Mouse (Mus musculus) spleen, adult 2 months (tissue): ENCODE measurements around the gene Lrfn3. TPM values are rescaled to one million over a fixed set of nuclear protein-coding genes. Genes with fewer than 3 reads are reported as not detected.

Experiments
- DNase-seq, 2 experiments: peaks; one replicate each; pipeline versions ENCODE4 v3.0.0 to v3.0.0-alpha.2; 2012 to 2021; ENCODE audit warnings: low spot score in 2 of 2, low read depth in 1 of 2
- H3K27ac ChIP-seq: fragments of 200-500 bp; 2 replicates; pipeline ENCODE4 v1.5.1; 2012; ENCODE audit warnings: low read length, inconsistent platforms; ENCODE audit not compliant: insufficient read depth
- H3K27me3 ChIP-seq: fragments of 200-500 bp; 2 replicates; pipeline ENCODE4 v1.6.1; 2012; ENCODE audit warnings: mild to moderate bottlenecking, moderate library complexity, low read length, inconsistent platforms; ENCODE audit not compliant: control insufficient read depth, insufficient read depth
- H3K36me3 ChIP-seq: fragments of 200-500 bp; 2 replicates; pipeline ENCODE4 v1.6.1; 2012; ENCODE audit warnings: mild to moderate bottlenecking, low read length, inconsistent platforms; ENCODE audit not compliant: control insufficient read depth, insufficient read depth
- H3K4me1 ChIP-seq: fragments of 200-500 bp; 2 replicates; pipeline ENCODE4 v1.6.1; 2011; ENCODE audit warnings: inconsistent platforms; ENCODE audit not compliant: control insufficient read depth, insufficient read depth, insufficient read length
- H3K4me3 ChIP-seq: fragments of 200-500 bp; 2 replicates; pipeline ENCODE4 v1.5.1; 2011; ENCODE audit warnings: mild to moderate bottlenecking, inconsistent platforms; ENCODE audit not compliant: insufficient read depth, insufficient read length; ENCODE audit errors: extremely low read depth
- CTCF ChIP-seq: fragments of 200-500 bp; IDR thresholded peaks from 2 replicates; pipeline ENCODE4 v1.5.1; 2011; ENCODE audit warnings: mild to moderate bottlenecking, inconsistent platforms; ENCODE audit not compliant: insufficient read depth, insufficient read length, insufficient replicate concordance; ENCODE audit errors: extremely low read depth
- POLR2A ChIP-seq: fragments of 200-500 bp; IDR thresholded peaks from 2 replicates; pipeline ENCODE4 v1.6.1; 2011; ENCODE audit warnings: low read depth, low read length, inconsistent platforms
- WGBS: fragments of 180-500 bp; shearing (Covaris S2); methylation state at CpG from one replicate; pipeline ENCODE4 v1.1.7; 2018; 5-methylcytosine and 5-hydroxymethylcytosine counted together
- polyA plus RNA-seq: library from polyadenylated mRNA; depleted of rRNA; stranded (reverse); fragments of >200 nt; gene quantifications from 2 replicates; pipeline ENCODE4 v1.2.3, GENCODE M21; 2012; rRNA removed

Gene Lrfn3
- 2.7 and 3.2 TPM in 2 replicates for polyA plus RNA-seq

- Histone ChIP-seq H3K4me3 (no peak within 1 kb of the TSS; the same call in 1 of the 2 replicates), H3K27me3 (peaks cover 7% of the 10 kb centered on the region), H3K27ac (no peak within 1 kb of the TSS; the same call in 1 of the 2 replicates), H3K36me3 (no peaks in the 10 kb centered on the region), H3K4me1 (no peaks in the 10 kb centered on the region)
- TF ChIP-seq POLR2A (no peak), CTCF (no peak)
- no peak for DNase-seq
- WGBS: 4% methylated on average over 51 of the region's 55 CpGs
These were observed at the start of gene Lrfn3 for GRCm38 (mm10) chr7:30362652-30363343. TSS of gene Lrfn3 (minus strand) at chr7:30362772.

GRCm38 (mm10) chr7:30411023-30411422 lies 48.5 kb upstream of the Lrfn3 start:
- H3K4me3 ChIP-seq: no peak overlapping the region
- H3K36me3 ChIP-seq: no peaks in the 10 kb centered on the region
- H3K27ac ChIP-seq: no peak overlapping the region
- no peaks in the 10 kb centered on the region for H3K27me3 ChIP-seq
- no peak for DNase-seq
- 48% methylated on average over 3 of the region's 3 CpGs for WGBS
- TF ChIP-seq POLR2A (no peak), CTCF (no peak)
- H3K4me1 ChIP-seq: peaks cover 25% of the 10 kb centered on the region; the same call in 1 of the 2 replicates

GRCm38 (mm10) chr7:30409789-30410188 lies 47.2 kb upstream of the Lrfn3 start:
- DNase-seq: no peak
- H3K4me1 ChIP-seq: peaks cover 21% of the 10 kb centered on the region; the same call in 1 of the 2 replicates
- WGBS: 72% methylated on average over 2 of the region's 2 CpGs
- no peaks in the 10 kb centered on the region for H3K27me3 ChIP-seq
- H3K4me3 ChIP-seq: no peak overlapping the region
- H3K36me3 ChIP-seq: no peaks in the 10 kb centered on the region
- TF ChIP-seq POLR2A (no peak), CTCF (no peak)
- H3K27ac ChIP-seq: 0 out of 2 replicates have a peak overlapping the region, but pooled peaks have one; percentile 10

- TF ChIP-seq CTCF (no peak), POLR2A (no peak)
- no peak overlapping the region for H3K4me3 ChIP-seq
- 90% methylated on average over 3 of the region's 3 CpGs for WGBS
- peaks cover 21% of the 10 kb centered on the region; the same call in 1 of the 2 replicates for H3K4me1 ChIP-seq
- H3K27ac ChIP-seq: no peak overlapping the region
- H3K36me3 ChIP-seq: no peaks in the 10 kb centered on the region
- no peaks in the 10 kb centered on the region for H3K27me3 ChIP-seq
- no peak for DNase-seq
These were observed 46.1 kb upstream of the Lrfn3 start for GRCm38 (mm10) chr7:30408639-30409038.

GRCm38 (mm10) chr7:30402343-30402742 lies 39.8 kb upstream of the Lrfn3 start:
- no peaks in the 10 kb centered on the region for H3K36me3 ChIP-seq
- TF ChIP-seq POLR2A: no peak
- no peak for TF ChIP-seq CTCF
- no peak for DNase-seq
- H3K4me1 ChIP-seq: peaks cover 3% of the 10 kb centered on the region; the same call in 1 of the 2 replicates
- H3K27ac ChIP-seq: no peak overlapping the region
- no peak overlapping the region for H3K4me3 ChIP-seq
- WGBS: 36% methylated on average over 4 of the region's 4 CpGs
- no peaks in the 10 kb centered on the region for H3K27me3 ChIP-seq

GRCm38 (mm10) chr7:30399671-30400070 lies 37.1 kb upstream of the Lrfn3 start:
- DNase-seq: no peak
- no peaks in the 10 kb centered on the region for H3K27me3 ChIP-seq
- WGBS: 68% methylated on average over 7 of the region's 7 CpGs
- H3K27ac ChIP-seq: no peak overlapping the region
- H3K4me3 ChIP-seq: no peak overlapping the region
- TF ChIP-seq CTCF: no peak
- TF ChIP-seq POLR2A: no peak
- H3K4me1 ChIP-seq: peaks cover 3% of the 10 kb centered on the region; the same call in 1 of the 2 replicates
- H3K36me3 ChIP-seq: no peaks in the 10 kb centered on the region

- Histone ChIP-seq H3K27me3 (no peaks in the 10 kb centered on the region), H3K4me1 (peaks cover 13% of the 10 kb centered on the region; the same call in 1 of the 2 replicates), H3K27ac (peak overlapping the region; percentile 85), H3K36me3 (no peaks in the 10 kb centered on the region), H3K4me3 (no peak overlapping the region)
- TF ChIP-seq CTCF: no peak
- no peak; the same call in 1 of the 2 replicates for TF ChIP-seq POLR2A
- 44% methylated on average over 2 of the region's 2 CpGs for WGBS
- peak; percentile 42 to 55 for DNase-seq
These were observed 32.3 kb upstream of the Lrfn3 start for GRCm38 (mm10) chr7:30394871-30395270.
